Mouse (Mus musculus): ENCODE data around the gene Olfr159. TPM values are rescaled to one million over a fixed set of nuclear protein-coding genes. Genes with fewer than 3 reads are reported as not detected.

Olfr159 gene
- not detected in 2 replicates for polyA plus RNA-seq (2012; rRNA removed)

DNA sequence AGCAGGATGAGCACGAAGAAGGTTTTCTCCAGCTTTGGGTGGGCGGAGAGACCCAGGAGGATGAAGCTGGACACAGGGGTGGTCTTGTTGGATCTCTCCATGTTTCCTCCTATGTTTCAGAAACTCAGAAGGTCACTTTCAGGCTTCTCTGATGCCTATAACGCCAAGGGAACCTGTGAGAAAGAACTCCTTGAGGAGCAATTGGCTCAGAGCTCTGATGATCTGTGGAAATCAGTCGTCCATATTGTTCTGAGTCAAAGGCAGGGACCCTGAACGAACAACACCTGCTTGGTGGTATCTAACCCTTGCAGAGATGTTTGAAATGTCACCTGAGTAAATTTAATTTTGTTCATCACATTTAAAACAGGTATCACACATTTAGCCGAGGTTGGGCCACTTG is at the start of gene Olfr159:
TSS of gene Olfr159 (minus strand) at position 101 of the 400 bp plus-strand sequence.

GRCm38 (mm10) chr4:43729794-43730550 is 40.8 kb downstream of the Olfr159 start, which contains the start of gene Spaar:
Gene Spaar (plus strand): TSS chr4:43730034.

DNA sequence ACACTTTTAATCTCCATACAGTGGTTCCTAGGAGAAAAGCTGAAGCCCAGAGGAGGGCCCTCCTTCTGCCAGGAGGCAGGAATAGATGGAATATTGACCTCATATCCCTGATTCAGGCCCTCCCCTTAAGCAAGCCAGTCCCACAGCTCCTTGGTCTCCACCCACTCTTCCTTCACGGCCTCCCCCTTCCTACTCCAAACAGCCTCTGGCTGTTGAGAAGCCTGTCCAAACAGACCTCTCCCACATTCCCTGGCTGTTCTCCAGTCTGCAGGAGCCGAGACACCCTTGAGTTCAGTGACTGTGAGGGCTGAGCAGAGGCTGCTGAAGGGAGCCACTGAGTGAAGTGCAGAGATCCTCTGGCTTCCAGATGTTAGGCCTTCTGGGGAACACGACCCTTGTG is 43.8 kb downstream of the Olfr159 start, which contains the start of gene Hrct1:
TSS of gene Hrct1 (plus strand) at position 194 of the 400 bp plus-strand sequence.

Other genes with a start within 250 kb of the Olfr159 start
- 7.9 and 9.7 TPM in 2 replicates for gene Tpm2, start 247.2 kb downstream of the Olfr159 start, polyA plus RNA-seq (2012; rRNA removed)
- 18.2 and 19.5 TPM in 2 replicates for gene Creb3, start 208.7 kb downstream of the Olfr159 start, polyA plus RNA-seq (2012; rRNA removed)
- 24.2 and 32.2 TPM in 2 replicates for gene Tln1, start 208.3 kb downstream of the Olfr159 start, polyA plus RNA-seq (2012; rRNA removed)
- gene Rgp1, start 192.3 kb downstream of the Olfr159 start, polyA plus RNA-seq (2012; rRNA removed): 13.1 and 16.8 TPM in 2 replicates
- gene Gba2, start 192.1 kb downstream of the Olfr159 start, polyA plus RNA-seq (2012; rRNA removed): 10.0 and 13.0 TPM in 2 replicates
- 0.04 TPM in 1 of 2 replicates, not detected in the other for gene Msmp, start 186.5 kb downstream of the Olfr159 start, polyA plus RNA-seq (2012; rRNA removed)
- 2.2 and 2.9 TPM in 2 replicates for gene Npr2, start 139.1 kb downstream of the Olfr159 start, polyA plus RNA-seq (2012; rRNA removed)
- gene Spag8, start 117.4 kb downstream of the Olfr159 start, polyA plus RNA-seq (2012; rRNA removed): 0.25 and 0.35 TPM in 2 replicates
- gene Hint2, start 114.5 kb downstream of the Olfr159 start, polyA plus RNA-seq (2012; rRNA removed): 52.1 and 54.6 TPM in 2 replicates
- gene Tmem8b, start 102.0 kb downstream of the Olfr159 start, polyA plus RNA-seq (2012; rRNA removed): 0.26 and 0.30 TPM in 2 replicates
- gene Fam221b, start 101.9 kb downstream of the Olfr159 start, polyA plus RNA-seq (2012; rRNA removed): under 0.01 and 0.03 TPM in 2 replicates
- gene Olfr70, start 70.2 kb downstream of the Olfr159 start, polyA plus RNA-seq (2012; rRNA removed): not detected in 2 replicates
- not detected in 2 replicates for gene Olfr71, start 60.8 kb downstream of the Olfr159 start, polyA plus RNA-seq (2012; rRNA removed)
- 0.28 and 0.39 TPM in 2 replicates for gene Hrct1, start 43.8 kb downstream of the Olfr159 start, polyA plus RNA-seq (2012; rRNA removed)
- gene Spaar, start 41.0 kb downstream of the Olfr159 start, polyA plus RNA-seq (2012; rRNA removed): 0.07 and 0.10 TPM in 2 replicates
- not detected in 2 replicates for gene Olfr156, start 52.9 kb upstream of the Olfr159 start, polyA plus RNA-seq (2012; rRNA removed)
- gene Olfr157, start 69.2 kb upstream of the Olfr159 start, polyA plus RNA-seq (2012; rRNA removed): not detected in 2 replicates
- not detected in 2 replicates for gene Olfr155, start 80.6 kb upstream of the Olfr159 start, polyA plus RNA-seq (2012; rRNA removed)
- 2.2 and 2.5 TPM in 2 replicates for gene Reck, start 104.5 kb upstream of the Olfr159 start, polyA plus RNA-seq (2012; rRNA removed)
- 31.2 and 35.0 TPM in 2 replicates for gene Glipr2, start 186.4 kb upstream of the Olfr159 start, polyA plus RNA-seq (2012; rRNA removed)
- 0.02 and 0.03 TPM in 2 replicates for gene Ccin, start 212.5 kb upstream of the Olfr159 start, polyA plus RNA-seq (2012; rRNA removed)
- 167 and 176 TPM in 2 replicates for gene Clta, start 233.4 kb upstream of the Olfr159 start, polyA plus RNA-seq (2012; rRNA removed)

All from liver, embryonic 18 days (tissue).